Mouse (Mus musculus): ENCODE results near the gene Mepce.

GRCm38 (mm10) chr5:137788171-137788570 is 716 bp upstream of the Mepce start:
- TF ChIP-seq CTCF (conservative IDR thresholded peaks at IDR 0.05; ENCODE audit: insufficient read depth, insufficient read length, low read depth, low read length) = no peak
- no peak for TF ChIP-seq POLR2A (IDR thresholded peaks at IDR 0.05; ENCODE audit: low read depth, low read length)
